Mouse (Mus musculus) E14TG2a.4 (cell line): Measurements from ENCODE around the gene Syne3.

Experiments
- CTCF ChIP-seq: conservative IDR thresholded peaks from 2 replicates; pipeline ENCODE4 v1.5.1; 2014; ENCODE audit warnings: low read length
- NANOG ChIP-seq: IDR thresholded peaks from 2 replicates; pipeline ENCODE4 v1.6.1; 2014; ENCODE audit warnings: borderline replicate concordance, low read length, mixed read lengths

DNA sequence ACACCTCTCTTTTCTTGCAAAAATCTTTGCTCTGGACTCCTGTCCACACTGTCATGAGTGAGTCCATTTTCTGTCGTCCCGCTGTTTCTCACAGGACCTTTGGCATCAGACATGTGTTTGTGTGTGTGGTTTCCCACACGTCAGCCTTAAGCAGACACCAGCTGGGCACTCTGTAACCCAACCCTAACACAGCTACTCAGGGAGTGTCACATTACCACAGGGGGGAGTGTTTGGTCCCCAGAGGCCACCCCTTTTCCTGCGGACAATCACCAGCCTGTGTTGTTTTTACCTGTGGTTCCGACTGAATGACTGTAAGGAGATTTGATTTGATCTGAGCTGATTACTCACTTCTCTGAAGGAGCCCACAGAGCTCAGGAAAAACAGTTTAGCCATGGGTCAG is 105.5 kb downstream of the Syne3 start:
- no peak for TF ChIP-seq CTCF
- no peak for TF ChIP-seq NANOG
